Mouse (Mus musculus) embryonic facial prominence, embryonic 15.5 days (tissue): ENCODE measurements around the gene Sdc3. TPM values are rescaled to one million over a fixed set of nuclear protein-coding genes. Genes with fewer than 3 reads are reported as not detected.
A peak's percentile ranks its signal among the peaks of the same experiment; 100 is the strongest.

ENCODE experiments used
- ATAC-seq: fragments of 200-750 bp; cut with Nextera tagmentation; 2 replicates; pipeline ENCODE4 v1.8.0; 2017; ENCODE audit warnings: low read depth, moderate TSS enrichment; ENCODE audit not compliant: insufficient number of reproducible peaks, low FRiP score, low TSS enrichment
- H3K27ac ChIP-seq: fragments of 300-500 bp; sonication (generic); replicated peaks from 2 replicates; pipeline ENCODE4 v1.5.1; 2015; ENCODE audit warnings: mild to moderate bottlenecking, inconsistent platforms
- H3K27me3 ChIP-seq: fragments of 300-500 bp; sonication (generic); 2 replicates; pipeline ENCODE4 v1.6.1; 2015; ENCODE audit warnings: inconsistent platforms
- H3K36me3 ChIP-seq: fragments of 300-500 bp; sonication (generic); 2 replicates; pipeline ENCODE4 v1.6.1; 2015; ENCODE audit warnings: mild to moderate bottlenecking, inconsistent platforms
- H3K4me1 ChIP-seq: fragments of 300-500 bp; sonication (generic); 2 replicates; pipeline ENCODE4 v1.6.1; 2015; ENCODE audit warnings: inconsistent platforms
- H3K4me2 ChIP-seq: fragments of 300-500 bp; sonication (generic); replicated peaks from 2 replicates; pipeline ENCODE4 v1.6.1; 2015; ENCODE audit warnings: mild to moderate bottlenecking, inconsistent platforms
- H3K4me3 ChIP-seq: fragments of 300-500 bp; sonication (generic); replicated peaks from 2 replicates; pipeline ENCODE4 v1.5.1; 2015; ENCODE audit warnings: mild to moderate bottlenecking, inconsistent platforms
- H3K9ac ChIP-seq: fragments of 300-500 bp; sonication (generic); 2 replicates; pipeline ENCODE4 v1.6.1; 2015; ENCODE audit warnings: inconsistent platforms
- H3K9me3 ChIP-seq: fragments of 300-500 bp; sonication (generic); replicated peaks from 2 replicates; pipeline ENCODE4 v1.6.1; 2016; ENCODE audit warnings: inconsistent platforms
- WGBS: fragments of 180-500 bp; shearing (Covaris S2); methylation state at CpG from one replicate; pipeline ENCODE4 v1.1.7; 2015; 5-methylcytosine and 5-hydroxymethylcytosine counted together
- polyA plus RNA-seq: library from polyadenylated mRNA; unstranded; fragments of >200 nt; fragmentation: Nextera tagmentation; extraction: Ambion mirVana; gene quantifications from 2 replicates; pipeline ENCODE4 v1.2.1, GENCODE M21; 2015

Sdc3 gene
- polyA plus RNA-seq, 1 experiment from 2014 or later = 48.7 TPM

DNA sequence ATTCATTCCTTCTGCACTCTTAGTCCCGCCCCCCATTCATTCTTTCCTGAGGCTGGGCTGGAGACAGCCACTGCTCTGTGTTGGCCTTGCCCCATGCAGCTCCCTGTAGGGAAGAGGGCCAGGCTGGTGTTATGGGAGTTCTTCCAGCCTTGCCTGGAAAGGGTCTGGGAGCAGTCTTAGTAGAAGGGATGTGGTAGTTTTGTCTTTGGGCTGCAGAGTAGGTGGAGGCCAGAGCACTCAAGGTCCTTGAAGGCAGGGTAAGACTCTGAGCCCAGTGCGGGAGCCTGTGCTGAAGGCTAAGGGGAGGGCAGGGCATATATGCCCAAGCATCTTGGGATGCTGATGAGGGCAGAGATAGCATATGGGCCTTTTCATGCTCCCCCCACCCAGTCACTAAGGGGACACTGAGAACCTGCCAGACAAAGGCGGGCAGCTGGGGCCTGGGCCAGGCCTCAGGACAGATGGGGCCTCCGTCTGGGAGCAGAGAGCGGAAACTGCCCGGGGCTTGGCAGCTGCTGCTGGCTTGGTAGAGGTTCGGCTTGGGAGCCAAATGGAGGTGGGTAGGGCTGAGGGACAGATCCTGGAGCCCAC lies 12.5 kb downstream of the Sdc3 start:
- Histone ChIP-seq H3K27ac (peak overlapping the region; percentile 49; the same call in 1 of the 2 replicates), H3K9ac (no peak overlapping the region), H3K9me3 (no peaks in the 10 kb centered on the region), H3K27me3 (no peaks in the 10 kb centered on the region), H3K4me3 (no peak overlapping the region), H3K4me1 (peaks cover 41% of the 10 kb centered on the region), H3K36me3 (no peaks in the 10 kb centered on the region), H3K4me2 (no peak overlapping the region)
- peak; percentile 29; the same call in 1 of the 2 replicates for ATAC-seq
- WGBS = 60% methylated on average over 7 of the region's 7 CpGs

DNA sequence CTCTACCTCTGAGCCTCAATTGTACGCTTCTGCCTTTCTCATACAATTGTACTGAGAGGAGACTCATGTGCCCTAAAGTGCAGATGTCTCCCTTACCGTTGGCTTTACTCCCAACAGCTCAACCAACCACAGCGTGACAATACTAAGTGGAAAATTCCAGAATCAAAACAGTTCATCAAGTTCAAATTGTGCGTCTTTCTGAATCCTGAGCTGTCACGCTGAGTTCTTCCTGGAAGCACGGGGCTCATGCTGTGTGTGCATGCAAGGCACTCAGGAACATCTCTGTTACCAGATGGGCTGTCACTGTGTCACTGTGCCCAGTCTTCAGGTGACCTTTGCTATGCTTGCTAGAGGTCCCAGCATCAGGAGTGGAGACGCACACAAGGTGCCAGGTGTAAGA lies 13.4 kb downstream of the Sdc3 start:
- no peaks in the 10 kb centered on the region for H3K27me3 ChIP-seq
- 66% methylated on average over 7 of the region's 7 CpGs for WGBS

DNA sequence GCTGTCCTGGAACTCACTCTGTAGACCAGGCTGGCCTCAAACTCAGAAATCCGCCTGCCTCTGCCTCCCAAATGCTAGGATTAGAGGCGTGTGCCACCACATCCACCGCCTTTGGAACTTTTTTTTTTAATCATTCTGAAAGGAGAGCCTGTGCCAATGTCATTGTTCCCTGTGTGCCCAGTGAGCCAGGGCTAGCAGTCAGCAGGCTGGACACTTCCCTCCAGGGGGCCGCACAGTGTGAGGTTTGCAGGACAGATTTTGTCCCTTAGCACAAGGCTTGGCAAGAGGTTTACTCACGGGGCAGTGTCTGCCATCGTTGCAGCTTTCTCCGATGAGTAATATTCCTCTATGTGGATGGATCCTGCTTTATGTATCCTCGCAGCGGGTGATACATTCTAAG lies 14.4 kb downstream of the Sdc3 start:
- no peak overlapping the region for H3K4me3 ChIP-seq
- no peak for ATAC-seq
- 92% methylated on average over 9 of the region's 9 CpGs for WGBS
- H3K36me3 ChIP-seq = no peaks in the 10 kb centered on the region
- H3K27ac ChIP-seq = no peak overlapping the region
- H3K4me2 ChIP-seq = no peak overlapping the region
- no peak overlapping the region for H3K9ac ChIP-seq
- no peaks in the 10 kb centered on the region for H3K9me3 ChIP-seq
- no peaks in the 10 kb centered on the region for H3K27me3 ChIP-seq
- peaks cover 38% of the 10 kb centered on the region for H3K4me1 ChIP-seq

More for the DNA sequence above, 13.4 kb downstream of the Sdc3 start:
- no peak overlapping the region for H3K4me3 ChIP-seq
- no peak overlapping the region for H3K4me2 ChIP-seq
- no peak overlapping the region for H3K9ac ChIP-seq
- H3K4me1 ChIP-seq = peaks cover 39% of the 10 kb centered on the region
- H3K27ac ChIP-seq = 0 out of 2 replicates have a peak overlapping the region, but pooled peaks have one; percentile 49
- no peaks in the 10 kb centered on the region for H3K9me3 ChIP-seq
- H3K36me3 ChIP-seq = no peaks in the 10 kb centered on the region
- no peak for ATAC-seq

- Histone ChIP-seq H3K4me2 (no peak overlapping the region), H3K27me3 (no peaks in the 10 kb centered on the region), H3K9me3 (no peaks in the 10 kb centered on the region), H3K36me3 (no peaks in the 10 kb centered on the region), H3K4me3 (no peak overlapping the region), H3K27ac (no peak overlapping the region), H3K4me1 (peaks cover 18% of the 10 kb centered on the region), H3K9ac (no peak overlapping the region)
- WGBS = 64% methylated on average over 5 of the region's 5 CpGs
- no peak for ATAC-seq
These were observed 17.4 kb downstream of the Sdc3 start for GRCm38 (mm10) chr4:130809784-130810183.

DNA sequence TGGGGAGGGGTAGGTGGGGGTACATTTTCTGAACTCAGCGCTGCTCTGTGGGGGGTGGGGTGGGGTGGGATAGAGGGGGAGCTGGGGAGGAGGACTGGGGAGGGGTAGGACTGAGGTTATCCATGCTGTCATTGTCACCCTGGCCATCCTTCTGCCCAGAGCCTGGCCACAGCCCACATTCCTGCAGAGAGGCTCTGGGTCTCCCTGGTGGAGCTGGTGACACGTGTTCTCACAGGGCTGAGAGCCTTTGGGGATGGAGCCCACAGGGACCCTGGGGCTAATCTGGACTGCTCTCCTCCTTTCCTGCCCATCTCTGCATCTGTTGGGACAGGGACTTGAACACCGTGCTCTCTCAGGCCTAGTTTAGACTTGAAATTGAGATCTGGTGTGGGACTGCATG lies 18.5 kb downstream of the Sdc3 start:
- Histone ChIP-seq H3K27me3 (no peaks in the 10 kb centered on the region), H3K4me2 (no peak overlapping the region), H3K4me3 (no peak overlapping the region), H3K27ac (no peak overlapping the region), H3K9ac (no peak overlapping the region), H3K4me1 (peaks cover 17% of the 10 kb centered on the region), H3K9me3 (no peaks in the 10 kb centered on the region), H3K36me3 (no peaks in the 10 kb centered on the region)
- no peak for ATAC-seq
- WGBS = 59% methylated on average over 3 of the region's 3 CpGs

- no peaks in the 10 kb centered on the region for H3K27me3 ChIP-seq
- no peak overlapping the region for H3K4me3 ChIP-seq
- H3K9me3 ChIP-seq = no peaks in the 10 kb centered on the region
- WGBS = 71% methylated on average over 7 of the region's 7 CpGs
- ATAC-seq = no peak
- peaks cover 14% of the 10 kb centered on the region; the same call in 1 of the 2 replicates for H3K4me1 ChIP-seq
- no peak overlapping the region for H3K4me2 ChIP-seq
- no peaks in the 10 kb centered on the region for H3K36me3 ChIP-seq
- H3K27ac ChIP-seq = no peak overlapping the region
- H3K9ac ChIP-seq = no peak overlapping the region
These were observed 19.0 kb downstream of the Sdc3 start for GRCm38 (mm10) chr4:130811385-130811784.

GRCm38 (mm10) chr4:130813958-130814357 lies 21.6 kb downstream of the Sdc3 start:
- H3K9ac ChIP-seq = no peak overlapping the region
- WGBS = 38% methylated on average over 2 of the region's 2 CpGs
- no peak overlapping the region for H3K27ac ChIP-seq
- ATAC-seq = no peak
- H3K4me2 ChIP-seq = no peak overlapping the region
- H3K36me3 ChIP-seq = 0 out of 2 replicates have a peak, but pooled peaks cover 4% of the 10 kb centered on the region
- no peaks in the 10 kb centered on the region for H3K27me3 ChIP-seq
- H3K4me1 ChIP-seq = peaks cover 14% of the 10 kb centered on the region; the same call in 1 of the 2 replicates
- no peaks in the 10 kb centered on the region for H3K9me3 ChIP-seq
- no peak overlapping the region for H3K4me3 ChIP-seq

DNA sequence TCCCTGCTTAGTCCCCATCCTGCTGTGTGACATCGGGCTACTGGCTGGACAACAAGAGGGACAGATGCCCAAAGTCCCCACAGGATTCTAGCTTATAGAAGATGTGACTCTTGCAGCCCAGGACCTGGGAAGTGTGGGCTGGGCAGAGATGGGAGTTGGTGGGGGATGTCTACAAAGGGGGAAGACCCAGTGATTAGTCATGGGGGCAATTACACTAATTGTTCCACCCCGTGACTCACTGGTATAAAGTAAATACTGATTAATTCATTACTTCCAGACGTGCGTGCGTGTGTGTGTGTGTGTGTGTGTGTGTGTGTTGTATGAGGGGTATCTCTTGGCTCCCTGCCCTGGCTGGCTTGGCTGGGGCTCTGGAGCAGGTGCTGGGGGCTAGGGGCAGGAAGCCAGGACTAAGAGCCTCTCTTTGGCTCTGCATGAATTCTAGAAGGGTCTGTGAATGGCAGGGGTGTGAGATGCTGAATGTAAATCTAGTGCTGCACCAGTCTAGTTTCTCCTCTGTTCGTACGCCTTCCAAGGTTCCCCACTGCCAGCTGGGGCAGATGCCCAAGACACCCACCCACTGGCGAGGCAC lies 22.5 kb downstream of the Sdc3 start:
- Histone ChIP-seq H3K27ac (no peak overlapping the region), H3K4me3 (no peak overlapping the region), H3K9me3 (no peaks in the 10 kb centered on the region), H3K36me3 (0 out of 2 replicates have a peak, but pooled peaks cover 5% of the 10 kb centered on the region), H3K27me3 (no peaks in the 10 kb centered on the region), H3K9ac (no peak overlapping the region), H3K4me1 (peaks cover 14% of the 10 kb centered on the region; the same call in 1 of the 2 replicates), H3K4me2 (no peak overlapping the region)
- no peak for ATAC-seq
- 45% methylated on average over 8 of the region's 8 CpGs for WGBS

DNA sequence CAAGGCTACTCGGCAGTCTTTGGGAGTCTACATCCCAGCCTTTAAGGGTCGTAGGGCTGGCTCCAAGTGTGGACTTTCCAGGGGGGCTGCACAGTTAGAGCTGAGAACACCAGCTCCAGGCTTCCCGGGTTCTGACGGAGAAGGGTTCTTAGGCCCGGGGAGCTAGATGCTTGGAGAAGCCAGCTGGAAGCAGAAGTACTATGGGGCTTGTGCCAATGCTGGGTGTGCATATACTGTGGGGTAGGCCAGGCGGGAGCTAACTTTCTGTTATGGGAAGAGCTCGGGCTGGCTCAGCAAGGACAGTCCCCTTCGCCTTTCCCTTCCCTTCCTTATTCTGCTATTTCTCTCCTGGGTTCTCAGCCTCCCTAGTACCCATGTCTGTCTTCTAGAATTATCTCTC lies 23.5 kb downstream of the Sdc3 start:
- Histone ChIP-seq H3K4me1 (peaks cover 14% of the 10 kb centered on the region; the same call in 1 of the 2 replicates), H3K36me3 (0 out of 2 replicates have a peak, but pooled peaks cover 11% of the 10 kb centered on the region), H3K9me3 (no peaks in the 10 kb centered on the region), H3K27me3 (no peaks in the 10 kb centered on the region), H3K4me2 (no peak overlapping the region), H3K9ac (no peak overlapping the region), H3K4me3 (no peak overlapping the region), H3K27ac (no peak overlapping the region)
- no peak for ATAC-seq
- 78% methylated on average over 8 of the region's 8 CpGs for WGBS

DNA sequence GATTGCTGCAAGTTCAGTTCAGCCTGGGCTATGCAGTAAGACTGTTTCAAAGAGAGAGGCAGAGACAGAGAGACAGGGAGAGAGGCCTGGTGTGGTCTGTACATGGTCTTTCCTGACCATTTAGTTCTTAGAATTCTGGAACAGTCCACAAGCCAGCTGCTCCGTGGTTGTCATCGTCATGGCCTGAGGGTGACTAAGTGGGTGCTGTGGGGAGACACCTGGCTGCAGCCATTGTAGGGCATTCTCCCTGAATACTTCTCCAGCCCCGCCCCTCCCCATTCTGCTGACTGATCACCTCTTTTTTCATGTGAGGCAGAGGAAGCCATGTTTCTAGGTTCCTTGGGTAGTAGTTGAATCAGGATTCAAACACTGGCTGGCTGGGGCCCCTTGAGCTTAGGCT lies 27.5 kb downstream of the Sdc3 start:
- no peak overlapping the region for H3K9ac ChIP-seq
- 72% methylated on average over 3 of the region's 3 CpGs for WGBS
- no peak overlapping the region for H3K4me3 ChIP-seq
- H3K4me2 ChIP-seq = no peak overlapping the region
- ATAC-seq = no peak
- H3K36me3 ChIP-seq = peaks cover 38% of the 10 kb centered on the region
- H3K4me1 ChIP-seq = peaks cover 13% of the 10 kb centered on the region; the same call in 1 of the 2 replicates
- no peak overlapping the region for H3K27ac ChIP-seq
- no peaks in the 10 kb centered on the region for H3K9me3 ChIP-seq
- no peaks in the 10 kb centered on the region for H3K27me3 ChIP-seq

- WGBS = 78% methylated on average over 7 of the region's 7 CpGs
- no peak overlapping the region for H3K4me2 ChIP-seq
- peaks cover 38% of the 10 kb centered on the region for H3K36me3 ChIP-seq
- no peak overlapping the region for H3K4me3 ChIP-seq
- H3K27me3 ChIP-seq = no peaks in the 10 kb centered on the region
- ATAC-seq = no peak
- 0 out of 2 replicates have a peak overlapping the region, but pooled peaks have one; percentile 6 for H3K9ac ChIP-seq
- no peaks in the 10 kb centered on the region for H3K9me3 ChIP-seq
- H3K27ac ChIP-seq = no peak overlapping the region
- H3K4me1 ChIP-seq = 0 out of 2 replicates have a peak, but pooled peaks cover 5% of the 10 kb centered on the region
These were observed 28.4 kb downstream of the Sdc3 start for GRCm38 (mm10) chr4:130820594-130821255.
